Mouse (Mus musculus) erythroblast, embryonic 14.5 days (primary cell): ENCODE data around the gene Khdrbs2.

Source experiments
- GATA1 ChIP-seq: IDR thresholded peaks from 2 replicates; pipeline ENCODE4 v1.6.1; 2012; ENCODE audit warnings: low read length, inconsistent platforms, mixed read lengths
- TAL1 ChIP-seq: IDR thresholded peaks from 3 replicates; pipeline ENCODE4 v1.6.1; 2012; ENCODE audit warnings: low read length, inconsistent platforms, mixed read lengths

DNA sequence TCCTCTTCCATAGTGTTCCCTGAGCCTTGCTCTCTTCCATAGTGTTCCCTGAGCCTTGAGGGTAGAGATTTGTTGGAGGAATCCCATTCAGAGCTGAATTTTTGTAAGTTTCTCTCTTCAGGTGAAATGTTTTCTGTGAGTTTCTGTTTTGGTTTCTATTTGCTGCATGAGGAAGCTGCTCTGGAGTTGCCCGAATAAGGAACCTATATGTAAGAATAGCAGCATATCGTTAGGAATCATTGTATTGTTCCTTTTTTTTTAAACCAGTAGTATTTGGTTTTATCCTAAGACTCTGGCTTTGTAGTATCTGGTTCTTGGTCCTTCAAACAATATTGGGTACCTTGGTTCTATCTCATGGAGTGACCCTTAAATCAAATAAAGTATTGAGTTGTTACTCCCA, 77.1 kb downstream of the Khdrbs2 start:
- TF ChIP-seq TAL1 (no peak), GATA1 (no peak)
